Mouse (Mus musculus) layer of hippocampus, postnatal 25 days (tissue): ENCODE measurements at regions not wholly inside any gene's neighbourhood (a gene's known extent, or its start where the extent isn't known, plus 50 kb on each side); places are given as distances from the start of the nearest gene placed in this dataset.

Experiments used
- DNase-seq, 2 experiments: peaks; one replicate each; pipeline ENCODE4 v3.0.0; 2022; ENCODE audit warnings: mixed read lengths in 2 of 2, low spot score in 1 of 2; ENCODE audit errors: extremely low spot score in 1 of 2

GRCm38 (mm10) chr7:73118871-73119270, 256.4 kb upstream of the Rgma start:
- no peak for DNase-seq

- DNase-seq: no peak
These were observed 255.0 kb upstream of the Rgma start for GRCm38 (mm10) chr7:73120276-73120675.

- DNase-seq: no peak
These were observed 250.3 kb upstream of the Rgma start for GRCm38 (mm10) chr7:73124976-73125375.

GRCm38 (mm10) chr7:73125864-73126263, 249.4 kb upstream of the Rgma start:
- no peak for DNase-seq

- no peak for DNase-seq
These were observed 239.5 kb upstream of the Rgma start for GRCm38 (mm10) chr7:73135786-73136185.

- DNase-seq: no peak
These were observed 237.0 kb upstream of the Rgma start for GRCm38 (mm10) chr7:73138269-73138668.

- no peak for DNase-seq
These were observed 236.3 kb upstream of the Rgma start for GRCm38 (mm10) chr7:73138861-73139493.

GRCm38 (mm10) chr7:73139901-73140300, 235.4 kb upstream of the Rgma start:
- no peak for DNase-seq

GRCm38 (mm10) chr7:73141167-73141566, 234.1 kb upstream of the Rgma start:
- DNase-seq: no peak

GRCm38 (mm10) chr7:73143902-73144301, 231.4 kb upstream of the Rgma start:
- DNase-seq: no peak

GRCm38 (mm10) chr7:73144846-73145245, 230.5 kb upstream of the Rgma start:
- no peak for DNase-seq

- no peak for DNase-seq
These were observed 228.1 kb upstream of the Rgma start for GRCm38 (mm10) chr7:73147251-73147650.

- DNase-seq: no peak
These were observed 224.9 kb upstream of the Rgma start for GRCm38 (mm10) chr7:73150436-73150835.

- no peak for DNase-seq
These were observed 223.5 kb upstream of the Rgma start for GRCm38 (mm10) chr7:73151586-73152467.

GRCm38 (mm10) chr7:73153668-73154067, 221.6 kb upstream of the Rgma start:
- no peak for DNase-seq

GRCm38 (mm10) chr7:73158833-73159232, 216.5 kb upstream of the Rgma start:
- no peak for DNase-seq

- DNase-seq: no peak
These were observed 214.3 kb upstream of the Rgma start for GRCm38 (mm10) chr7:73160968-73161367.

GRCm38 (mm10) chr7:73163687-73164086, 211.6 kb upstream of the Rgma start:
- peak in 1 of 2 experiments; percentile 4 for DNase-seq

GRCm38 (mm10) chr7:73165521-73165920, 209.8 kb upstream of the Rgma start:
- DNase-seq: no peak

GRCm38 (mm10) chr7:73169416-73169815, 205.9 kb upstream of the Rgma start:
- DNase-seq: no peak

GRCm38 (mm10) chr7:73172615-73173014, 202.7 kb upstream of the Rgma start:
- peak in 1 of 2 experiments; percentile 1 for DNase-seq

- peak in 1 of 2 experiments; percentile 5 for DNase-seq
These were observed 191.5 kb upstream of the Rgma start for GRCm38 (mm10) chr7:73183761-73184160.
